Mouse (Mus musculus) myocyte (in vitro differentiated cells): ENCODE results near the gene Gpr37l1. TPM values are rescaled to one million over a fixed set of nuclear protein-coding genes. Genes with fewer than 3 reads are reported as not detected.

Experiments used
- H3K27me3 ChIP-seq: one replicate; pipeline ENCODE4 v1.6.1; 2011; ENCODE audit not compliant: control insufficient read depth, insufficient read depth, insufficient read length
- H3K36me3 ChIP-seq: one replicate; pipeline ENCODE4 v1.6.1; 2011; ENCODE audit not compliant: control insufficient read depth, insufficient read depth
- H3K4me2 ChIP-seq: one replicate; pipeline ENCODE4 v1.6.1; 2011; ENCODE audit warnings: low read depth, control low read depth
- H3K4me3 ChIP-seq: one replicate; pipeline ENCODE4 v1.5.1; 2011; ENCODE audit warnings: mild to moderate bottlenecking, control low read depth, moderate library complexity
- H3K79me2 ChIP-seq: one replicate; pipeline ENCODE4 v1.6.1; 2011; ENCODE audit not compliant: control insufficient read depth, insufficient read depth
- H3ac ChIP-seq: one replicate; pipeline ENCODE4 v1.6.1; 2011; ENCODE audit not compliant: control insufficient read depth, insufficient read length
- CEBPB ChIP-seq: IDR thresholded peaks from 2 replicates; pipeline ENCODE4 v1.6.1; 2011; ENCODE audit warnings: mild to moderate bottlenecking, moderate library complexity; ENCODE audit not compliant: poor library complexity, insufficient read depth, severe bottlenecking
- E2F4 ChIP-seq: IDR thresholded peaks from one replicate; pipeline ENCODE4 v1.6.1; 2011; ENCODE audit warnings: mild to moderate bottlenecking, control low read depth, moderate library complexity; ENCODE audit not compliant: insufficient read depth
- MAX ChIP-seq: IDR thresholded peaks from one replicate; pipeline ENCODE4 v1.6.1; 2011; ENCODE audit warnings: low read depth, mild to moderate bottlenecking, control low read depth
- MYOD1 ChIP-seq, 3 experiments: IDR thresholded peaks; one replicate each; pipeline ENCODE4 v1.6.1; 2011; ENCODE audit warnings: control low read depth in 2 of 3, low read depth in 2 of 3, mild to moderate bottlenecking in 2 of 3, moderate library complexity in 1 of 3; ENCODE audit not compliant: insufficient read length in 2 of 3, control insufficient read depth in 1 of 3
- MYOG ChIP-seq, 3 experiments: IDR thresholded peaks; one replicate each; pipeline ENCODE4 v1.6.1; 2011; ENCODE audit warnings: control low read depth in 2 of 3, low read depth in 2 of 3, mild to moderate bottlenecking in 2 of 3; ENCODE audit not compliant: insufficient read length in 2 of 3, control insufficient read depth in 1 of 3, insufficient read depth in 1 of 3
- POLR2A ChIP-seq: IDR thresholded peaks from one replicate; pipeline ENCODE4 v1.6.1; 2011; ENCODE audit warnings: low read depth, mild to moderate bottlenecking, control low read depth, moderate library complexity; ENCODE audit not compliant: insufficient read length
- POLR2AphosphoS2 ChIP-seq: IDR thresholded peaks from one replicate; pipeline ENCODE4 v1.6.1; 2011; ENCODE audit warnings: low read depth, control low read depth; ENCODE audit not compliant: insufficient read length
- REST ChIP-seq: IDR thresholded peaks from one replicate; pipeline ENCODE4 v1.6.1; 2011; ENCODE audit warnings: mild to moderate bottlenecking, control low read depth, moderate library complexity; ENCODE audit not compliant: insufficient read depth, insufficient read length
- SRF ChIP-seq: IDR thresholded peaks from one replicate; pipeline ENCODE4 v1.6.1; 2011; ENCODE audit warnings: low read depth; ENCODE audit not compliant: control insufficient read depth, insufficient read length
- TCF12 ChIP-seq: IDR thresholded peaks from one replicate; pipeline ENCODE4 v1.6.1; 2011; ENCODE audit warnings: mild to moderate bottlenecking, control low read depth; ENCODE audit not compliant: poor library complexity, insufficient read depth, severe bottlenecking
- TCF3 ChIP-seq: IDR thresholded peaks from one replicate; pipeline ENCODE4 v1.6.1; 2011; ENCODE audit warnings: low read depth, control low read depth; ENCODE audit not compliant: insufficient read length
- USF1 ChIP-seq: IDR thresholded peaks from one replicate; pipeline ENCODE4 v1.6.1; 2011; ENCODE audit warnings: low read depth, mild to moderate bottlenecking, control low read depth, moderate library complexity
- polyA plus RNA-seq: library from polyadenylated mRNA; unstranded; fragments of >200 nt; fragmentation: generic; extraction: Trizol; gene quantifications from one replicate; pipeline ENCODE4 v1.2.1, GENCODE M21; 2012; ENCODE audit warnings: missing spikeins

The Gpr37l1 gene
- polyA plus RNA-seq, 1 experiment = 0.07 TPM

DNA sequence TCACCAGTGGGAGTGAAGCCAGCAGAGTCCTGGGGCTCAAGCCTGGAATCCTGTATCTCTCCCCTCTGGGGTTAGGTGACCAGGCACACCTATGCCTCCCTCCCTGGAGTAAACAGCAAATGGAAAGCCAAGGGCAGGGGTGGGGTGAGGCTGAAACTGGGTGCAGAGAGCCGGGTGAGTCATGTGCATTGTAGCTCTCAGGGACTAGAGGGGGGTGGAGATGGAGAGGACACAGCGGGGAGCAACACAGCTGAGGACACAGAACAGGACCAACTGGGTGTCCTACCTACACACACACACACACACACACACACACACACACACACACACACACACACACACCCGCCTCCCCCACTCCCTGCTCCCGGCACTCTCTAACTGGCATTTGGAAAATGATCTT lies 16.0 kb upstream of the Gpr37l1 start:
- no peaks in the 10 kb centered on the region for H3K79me2 ChIP-seq
- no peaks in the 10 kb centered on the region for H3K27me3 ChIP-seq
- H3K36me3 ChIP-seq = no peaks in the 10 kb centered on the region
- H3K4me3 ChIP-seq = no peak overlapping the region
- peak overlapping the region; percentile 57 for H3K4me2 ChIP-seq
- TF ChIP-seq POLR2AphosphoS2 (no peak), MYOG (IDR thresholded peaks at IDR 0.05; ENCODE audit: control insufficient read depth in 1 of 3, insufficient read depth in 1 of 3, insufficient read length in 2 of 3, low read depth in 2 of 3) (peak in 2 of 3 experiments; percentile 45 to 78), E2F4 (no peak), USF1 (no peak), MYOD1 (IDR thresholded peaks at IDR 0.05; ENCODE audit: control insufficient read depth in 1 of 3, insufficient read length in 2 of 3, low read depth in 2 of 3) (peak in 2 of 3 experiments; percentile 12 to 80), TCF3 (no peak), TCF12 (no peak), POLR2A (no peak), REST (no peak), MAX (no peak), SRF (no peak), CEBPB (no peak)
- H3ac ChIP-seq = no peak overlapping the region

DNA sequence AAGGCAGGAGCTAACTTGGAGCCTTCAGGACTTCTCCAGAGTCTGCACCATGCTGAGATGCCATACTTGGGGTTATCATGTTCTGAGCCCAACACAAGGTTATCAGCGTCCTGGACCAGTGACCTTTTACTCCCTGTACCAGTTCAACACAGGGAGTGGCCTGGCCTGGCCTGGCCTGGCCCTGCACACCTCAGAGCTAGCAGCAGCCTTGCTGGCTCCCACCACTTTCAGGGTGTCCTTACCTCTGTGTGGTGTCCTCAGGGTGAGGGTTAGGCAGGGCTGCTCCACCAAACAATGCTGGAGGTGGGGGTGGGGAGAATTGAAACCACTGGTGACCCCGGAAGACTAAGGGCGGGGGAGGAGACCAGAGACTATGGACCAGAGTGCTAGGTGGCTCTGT lies 15.5 kb upstream of the Gpr37l1 start:
- no peaks in the 10 kb centered on the region for H3K27me3 ChIP-seq
- no peaks in the 10 kb centered on the region for H3K36me3 ChIP-seq
- H3K4me3 ChIP-seq = no peak overlapping the region
- no peaks in the 10 kb centered on the region for H3K79me2 ChIP-seq
- H3ac ChIP-seq = no peak overlapping the region
- peak overlapping the region; percentile 57 for H3K4me2 ChIP-seq
- TF ChIP-seq TCF12 (no peak), MYOG (IDR thresholded peaks at IDR 0.05; ENCODE audit: control insufficient read depth in 1 of 3, insufficient read depth in 1 of 3, insufficient read length in 2 of 3, low read depth in 2 of 3) (no peak), MAX (no peak), E2F4 (no peak), TCF3 (no peak), CEBPB (no peak)

DNA sequence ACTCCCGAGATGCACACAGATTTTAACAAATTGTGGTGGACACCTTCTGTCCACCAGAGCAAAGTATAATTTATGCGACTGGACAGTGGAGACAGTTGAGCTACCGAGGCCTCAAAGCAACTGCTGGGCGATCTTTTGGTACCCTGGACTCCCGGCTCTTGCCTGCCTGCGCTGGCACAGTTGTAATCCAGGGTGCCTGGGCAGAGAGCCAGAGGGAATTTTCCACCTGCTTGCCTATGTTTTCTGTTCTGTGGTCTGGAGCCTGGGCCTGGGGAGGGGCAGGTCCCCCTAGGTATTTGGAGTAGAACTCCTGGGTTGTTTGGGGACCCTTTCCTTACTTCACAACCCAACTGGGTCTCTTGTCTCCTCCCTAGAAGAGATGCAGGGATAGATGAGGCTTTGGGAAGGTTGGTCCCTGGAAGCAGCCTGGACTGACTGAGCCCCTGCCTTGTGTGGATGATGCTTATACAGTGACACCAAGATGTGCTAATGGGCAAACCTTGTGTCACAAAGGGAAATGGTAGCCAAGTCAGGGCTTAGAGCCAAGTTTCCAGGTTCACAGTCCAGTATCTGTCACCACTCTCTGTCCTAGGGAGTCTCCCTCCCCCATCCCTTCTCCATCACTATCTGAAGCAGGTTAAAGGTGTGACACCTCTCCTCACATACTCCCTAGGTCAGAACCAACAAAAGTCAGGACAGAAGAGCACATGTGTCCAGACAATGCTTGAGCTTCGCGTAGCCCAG lies 14.6 kb upstream of the Gpr37l1 start:
- Histone ChIP-seq H3K4me3 (no peak overlapping the region), H3K27me3 (no peaks in the 10 kb centered on the region), H3K4me2 (no peak overlapping the region), H3K36me3 (no peaks in the 10 kb centered on the region), H3K79me2 (no peaks in the 10 kb centered on the region), H3ac (no peak overlapping the region)
- TF ChIP-seq USF1 (no peak), E2F4 (no peak), MYOG (IDR thresholded peaks at IDR 0.05; ENCODE audit: control insufficient read depth in 1 of 3, insufficient read depth in 1 of 3, insufficient read length in 2 of 3, low read depth in 2 of 3) (no peak), POLR2A (no peak), POLR2AphosphoS2 (no peak), CEBPB (no peak), MYOD1 (IDR thresholded peaks at IDR 0.05; ENCODE audit: control insufficient read depth in 1 of 3, insufficient read length in 2 of 3, low read depth in 2 of 3) (no peak), TCF3 (no peak), REST (no peak), SRF (no peak), MAX (no peak), TCF12 (no peak)

DNA sequence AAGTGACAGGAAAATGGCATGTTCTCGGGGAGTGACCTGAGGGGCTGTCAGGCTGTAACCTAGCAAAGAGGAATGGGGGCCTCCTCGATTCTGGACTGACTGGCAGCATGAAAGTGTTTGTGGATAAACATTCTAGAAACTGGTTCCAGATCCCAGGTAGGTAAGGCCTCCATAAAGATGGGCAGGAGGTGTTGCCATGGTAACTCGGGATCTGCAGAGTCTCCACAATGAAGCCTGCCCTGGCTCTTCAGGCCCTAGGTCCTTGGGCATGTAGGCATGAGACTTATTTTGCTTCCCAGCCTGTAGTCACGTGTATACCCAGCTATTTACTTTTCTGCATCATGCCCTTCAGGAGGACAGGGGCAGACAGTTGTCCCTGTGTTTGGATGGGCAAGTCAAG lies 13.8 kb upstream of the Gpr37l1 start:
- H3K27me3 ChIP-seq = no peaks in the 10 kb centered on the region
- H3K36me3 ChIP-seq = no peaks in the 10 kb centered on the region
- no peak overlapping the region for H3ac ChIP-seq
- no peak overlapping the region for H3K4me2 ChIP-seq
- H3K79me2 ChIP-seq = no peaks in the 10 kb centered on the region
- no peak overlapping the region for H3K4me3 ChIP-seq
- TF ChIP-seq USF1 (no peak), TCF3 (no peak), SRF (no peak), MYOD1 (IDR thresholded peaks at IDR 0.05; ENCODE audit: control insufficient read depth in 1 of 3, insufficient read length in 2 of 3, low read depth in 2 of 3) (no peak), CEBPB (no peak), TCF12 (no peak), REST (no peak), MAX (no peak), MYOG (IDR thresholded peaks at IDR 0.05; ENCODE audit: control insufficient read depth in 1 of 3, insufficient read depth in 1 of 3, insufficient read length in 2 of 3, low read depth in 2 of 3) (no peak), POLR2A (no peak), POLR2AphosphoS2 (no peak), E2F4 (no peak)

DNA sequence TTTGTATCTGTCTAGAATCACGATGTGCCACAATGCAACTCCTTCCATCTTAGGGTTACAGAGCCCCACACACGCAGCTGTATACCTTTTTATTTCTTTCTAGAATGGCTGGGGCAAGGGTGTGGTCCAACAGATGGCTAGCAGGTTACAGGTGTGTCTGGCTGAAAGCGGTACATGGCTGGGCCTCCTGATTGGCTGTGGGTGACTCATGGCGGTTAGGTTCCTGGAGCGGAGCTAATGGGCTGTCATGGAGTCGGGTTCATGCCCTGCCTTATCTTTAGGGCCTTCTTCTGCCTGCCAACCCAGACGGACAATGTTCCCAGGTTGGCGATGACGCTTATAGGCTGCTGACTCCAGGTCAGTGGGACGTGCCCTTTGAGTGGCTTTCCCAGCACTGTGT lies 13.3 kb upstream of the Gpr37l1 start:
- Histone ChIP-seq H3K27me3 (no peaks in the 10 kb centered on the region), H3K4me2 (no peak overlapping the region), H3K79me2 (no peaks in the 10 kb centered on the region), H3ac (no peak overlapping the region), H3K4me3 (no peak overlapping the region), H3K36me3 (no peaks in the 10 kb centered on the region)
- TF ChIP-seq POLR2A (no peak), USF1 (no peak), MYOG (IDR thresholded peaks at IDR 0.05; ENCODE audit: control insufficient read depth in 1 of 3, insufficient read depth in 1 of 3, insufficient read length in 2 of 3, low read depth in 2 of 3) (no peak), CEBPB (no peak), TCF12 (no peak), POLR2AphosphoS2 (no peak), TCF3 (no peak), MAX (no peak), REST (no peak), E2F4 (no peak), SRF (no peak), MYOD1 (IDR thresholded peaks at IDR 0.05; ENCODE audit: control insufficient read depth in 1 of 3, insufficient read length in 2 of 3, low read depth in 2 of 3) (no peak)
